Mouse (Mus musculus) gastrocnemius, postnatal 4 days (tissue): Measurements from ENCODE around the gene Hif1an. TPM values are rescaled to one million over a fixed set of nuclear protein-coding genes. Genes with fewer than 3 reads are reported as not detected.
A peak's percentile ranks its signal among the peaks of the same experiment; 100 is the strongest.

ENCODE experiments used
- DNase-seq, 2 experiments: peaks; one replicate each; pipeline ENCODE4 v3.0.0; 2021 to 2022; ENCODE audit warnings: low spot score in 2 of 2, mixed read lengths in 2 of 2
- long read RNA-seq, 2 experiments: library from polyadenylated mRNA; stranded (forward); transcript quantifications; one replicate each; pipeline ENCODE4 v2.0.0; 2021
- total RNA-seq, 2 experiments: library from RNA; stranded (reverse); gene quantifications; 2 replicates each; pipeline ENCODE4 v1.2.3; 2021

Hif1an gene
- total RNA-seq: 100 to 1,000 TPM; 110 to 121 TPM
- long read RNA-seq, experiment 1, full-length matches to known transcripts: 103 of 151 reads
- long read RNA-seq, experiment 1, partial matches to known transcripts: 4 of 151 reads
- long read RNA-seq, experiment 1, other reads (novel, unspliced or antisense): 44 of 151 reads
- long read RNA-seq, experiment 2, full-length matches to known transcripts: 177 of 244 reads
- long read RNA-seq, experiment 2, partial matches to known transcripts: 58 of 244 reads
- long read RNA-seq, experiment 2, other reads (novel, unspliced or antisense): 9 of 244 reads

DNA sequence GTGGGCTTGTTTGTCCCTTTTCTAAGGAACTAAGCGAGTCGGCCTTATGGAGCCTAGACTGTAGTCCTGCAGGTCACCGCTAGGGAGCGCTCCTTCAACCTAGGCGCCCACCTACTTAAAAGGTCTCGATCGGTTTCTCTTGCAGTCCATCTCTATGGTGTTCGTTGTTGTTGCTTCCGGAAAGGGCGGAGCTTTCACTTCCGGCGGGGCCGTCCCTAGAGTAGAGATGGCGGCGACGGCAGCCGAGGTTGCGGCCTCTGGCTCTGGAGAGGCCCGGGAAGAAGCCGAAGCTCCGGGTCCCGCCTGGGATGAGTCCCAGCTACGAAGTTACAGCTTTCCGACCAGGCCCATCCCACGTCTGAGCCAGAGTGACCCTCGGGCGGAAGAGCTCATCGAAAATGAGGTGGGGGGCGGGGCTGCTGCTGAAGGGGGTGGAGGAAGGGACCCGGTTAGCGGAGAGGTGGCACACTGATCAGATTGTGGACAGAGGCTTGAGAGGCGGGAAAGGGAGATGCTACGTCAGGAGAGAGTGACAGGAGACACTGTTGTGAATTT lies at the start of gene Hif1an:
TSS of gene Hif1an (plus strand) at position 199 of the 555 bp plus-strand sequence.
- DNase-seq: peak; percentile 75 to 91

DNA sequence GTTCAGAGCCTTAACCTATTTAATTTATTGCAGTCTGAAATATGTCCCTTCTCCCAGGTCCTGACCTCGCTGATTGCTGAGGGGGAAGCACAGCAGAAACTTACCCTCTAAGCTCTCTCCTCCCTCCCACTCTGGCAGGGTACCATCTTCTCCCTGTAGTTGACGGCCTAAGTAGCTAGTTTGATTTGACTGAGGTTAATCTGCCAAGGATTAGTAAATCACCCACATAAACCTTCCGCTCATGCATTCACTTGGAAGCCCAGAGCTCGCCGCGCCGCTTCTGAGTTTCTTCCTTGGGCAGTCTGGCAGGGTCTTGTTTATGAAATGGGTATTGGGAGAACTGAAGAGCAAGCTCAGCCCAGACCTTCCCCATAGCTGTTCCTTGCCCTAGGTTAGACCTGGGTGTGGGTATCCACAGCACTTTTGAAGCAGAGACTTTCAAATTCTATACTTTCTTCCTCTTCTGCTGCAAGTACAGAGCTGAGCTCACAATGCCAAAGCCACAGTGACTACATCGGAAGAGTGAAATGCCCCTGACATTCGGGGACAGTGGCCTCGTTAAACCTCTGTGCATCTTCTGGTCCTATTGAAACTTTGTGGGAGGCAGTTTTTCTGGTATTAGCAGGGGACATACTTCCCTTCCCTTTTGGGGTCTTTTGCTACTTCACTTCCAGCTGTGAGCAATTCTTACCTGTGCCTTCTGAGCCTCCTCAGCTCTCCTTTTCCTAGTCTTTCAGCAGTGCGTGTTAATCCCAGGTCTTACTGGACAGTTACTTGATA lies 49.4 kb upstream of the Hif1an start:
- DNase-seq: no peak

DNA sequence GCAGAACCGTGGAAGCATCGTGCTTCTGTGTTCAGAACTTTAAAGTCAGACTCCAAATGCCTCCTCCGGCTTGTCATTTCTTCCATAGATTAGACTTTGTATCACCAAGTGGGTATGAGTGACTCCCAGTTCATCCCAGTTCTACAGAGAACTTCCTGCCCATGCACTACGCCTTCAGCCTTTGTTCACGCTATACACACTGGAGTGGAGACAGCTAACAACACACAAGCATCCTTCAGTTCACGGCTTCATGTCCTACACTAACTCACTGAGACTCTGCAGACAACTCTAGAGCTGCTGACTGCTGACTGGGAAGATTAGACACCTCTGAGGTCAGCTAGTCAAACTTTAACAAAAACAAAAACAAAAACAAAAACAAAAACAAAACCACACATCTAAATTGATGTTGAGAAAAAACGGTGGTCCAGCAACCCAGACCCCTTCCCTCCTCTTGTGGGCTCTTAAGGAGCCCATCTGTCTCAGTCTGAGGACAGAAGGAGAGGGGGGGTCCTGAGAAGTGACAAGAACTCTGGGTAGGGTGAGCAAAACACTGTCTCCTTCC lies 48.6 kb upstream of the Hif1an start:
- DNase-seq: no peak

DNA sequence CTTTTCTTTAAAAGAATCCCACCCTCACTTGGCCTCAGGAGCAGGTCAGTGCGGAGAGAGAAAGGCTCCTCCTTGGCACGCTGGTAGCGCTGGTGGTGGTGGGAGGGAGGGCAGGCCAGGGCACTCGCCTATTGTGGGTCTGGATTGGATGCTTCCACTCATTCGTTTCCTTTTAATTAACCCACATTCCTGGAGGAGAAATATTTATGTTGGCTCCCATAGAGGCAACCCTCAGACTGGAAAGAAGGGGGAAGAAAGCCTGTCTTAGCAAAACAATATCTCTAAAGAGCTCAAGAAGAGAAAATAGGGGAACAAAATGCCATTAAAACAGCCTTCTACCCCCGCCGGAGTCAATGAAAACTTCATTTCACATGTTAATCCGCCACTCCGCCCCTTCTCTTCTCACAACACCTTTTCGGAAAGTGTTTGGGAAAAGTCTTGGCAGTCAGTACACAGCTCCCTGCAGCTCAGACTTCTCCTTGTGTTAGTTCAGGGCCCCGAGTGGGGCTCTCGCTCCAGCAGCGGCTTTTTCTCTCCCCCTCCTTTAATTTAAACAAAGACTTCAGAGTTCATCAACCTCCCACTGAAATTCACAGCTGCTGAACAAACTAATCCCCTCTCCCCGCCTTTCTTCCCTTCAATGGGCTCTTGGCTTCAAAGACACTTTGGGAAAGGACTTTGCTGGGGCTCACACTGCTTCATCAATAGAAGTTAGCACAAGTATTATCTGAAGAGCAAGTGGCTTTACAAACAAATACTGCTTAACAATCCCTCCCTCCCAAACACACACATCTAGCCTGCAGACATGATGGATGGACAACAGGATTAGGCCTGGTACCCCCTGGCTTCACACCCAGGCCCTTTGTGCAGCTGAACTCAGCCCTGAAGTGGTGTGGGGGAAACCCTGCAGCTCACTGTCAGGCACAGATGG lies 47.9 kb upstream of the Hif1an start:
- no peak for DNase-seq

DNA sequence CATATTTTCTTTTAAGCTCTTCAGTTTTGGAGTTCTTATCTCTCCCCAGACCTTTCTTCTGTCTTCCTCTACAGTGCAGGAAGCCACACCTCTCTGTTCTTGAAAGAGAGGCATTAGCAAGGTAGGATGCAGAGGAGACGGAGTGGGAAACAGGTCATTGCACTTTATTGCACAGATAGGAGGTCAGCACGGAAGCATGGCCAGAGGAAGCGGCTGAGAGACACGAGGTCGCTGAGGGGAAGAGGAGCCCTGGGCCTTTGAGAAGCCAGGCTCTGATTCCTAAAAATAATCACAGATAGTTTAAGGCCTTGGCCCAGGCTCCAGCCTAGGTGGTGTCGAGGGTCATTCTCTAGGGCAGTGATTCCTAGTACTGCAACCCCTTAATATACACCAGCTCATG lies 46.9 kb upstream of the Hif1an start:
- no peak for DNase-seq

DNA sequence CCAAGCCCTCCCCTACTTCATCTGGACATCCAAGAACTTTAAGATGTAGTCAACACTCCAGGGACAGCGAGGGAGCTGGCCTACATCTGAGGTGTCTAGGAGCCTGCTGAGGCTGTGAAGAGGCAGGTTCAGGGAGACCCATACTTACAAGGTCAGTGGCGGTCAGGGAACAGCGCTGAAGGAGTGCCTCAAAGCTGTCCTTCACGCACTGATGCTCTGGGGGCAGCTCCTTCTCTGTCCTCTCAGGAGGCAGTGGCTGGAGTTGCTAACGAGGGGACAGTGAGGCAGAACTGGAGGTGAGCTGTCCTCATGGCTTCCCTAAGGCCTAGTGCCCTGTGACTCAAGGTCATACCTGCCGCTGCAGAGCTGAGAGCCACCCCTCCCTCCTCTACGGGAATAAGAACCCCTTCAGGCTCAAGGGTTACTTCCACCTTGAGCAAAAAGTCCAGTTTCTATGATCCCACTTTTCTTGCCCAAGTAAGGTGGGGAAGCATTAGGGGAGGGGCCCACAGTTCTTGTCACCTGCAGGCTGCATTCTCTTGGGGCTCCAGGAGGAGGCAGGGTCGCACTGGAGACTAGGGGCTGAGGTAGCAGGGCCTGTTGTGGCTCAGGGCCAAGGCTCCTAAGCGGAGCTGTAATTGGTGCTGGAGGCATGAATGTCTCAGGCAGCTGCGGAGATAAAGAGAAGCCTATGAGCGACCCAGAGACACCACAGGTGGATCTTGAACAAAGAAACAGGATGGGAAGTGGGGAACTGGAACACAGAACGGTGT lies 44.5 kb upstream of the Hif1an start:
- DNase-seq: no peak

DNA sequence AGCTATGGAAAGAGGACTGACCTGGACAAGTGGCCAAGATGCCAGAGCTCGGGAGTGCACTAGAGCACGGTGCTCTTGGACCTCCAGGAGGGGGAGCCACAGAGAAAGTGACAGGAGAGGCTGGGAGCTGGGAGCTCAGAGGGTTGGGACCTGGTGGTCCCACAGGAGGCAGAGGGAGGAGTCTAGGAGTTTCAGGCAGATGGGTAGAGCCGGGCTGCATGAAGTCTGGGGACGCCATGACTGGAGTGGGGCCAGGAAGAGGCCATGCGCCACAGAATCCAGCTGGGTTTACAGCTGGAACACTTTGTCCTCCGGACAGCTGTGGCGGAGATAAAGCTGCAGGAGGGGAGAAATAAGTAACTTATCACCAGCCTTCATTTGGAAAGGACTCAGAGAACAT lies 43.5 kb upstream of the Hif1an start:
- DNase-seq: peak in 1 of 2 experiments; percentile 35

DNA sequence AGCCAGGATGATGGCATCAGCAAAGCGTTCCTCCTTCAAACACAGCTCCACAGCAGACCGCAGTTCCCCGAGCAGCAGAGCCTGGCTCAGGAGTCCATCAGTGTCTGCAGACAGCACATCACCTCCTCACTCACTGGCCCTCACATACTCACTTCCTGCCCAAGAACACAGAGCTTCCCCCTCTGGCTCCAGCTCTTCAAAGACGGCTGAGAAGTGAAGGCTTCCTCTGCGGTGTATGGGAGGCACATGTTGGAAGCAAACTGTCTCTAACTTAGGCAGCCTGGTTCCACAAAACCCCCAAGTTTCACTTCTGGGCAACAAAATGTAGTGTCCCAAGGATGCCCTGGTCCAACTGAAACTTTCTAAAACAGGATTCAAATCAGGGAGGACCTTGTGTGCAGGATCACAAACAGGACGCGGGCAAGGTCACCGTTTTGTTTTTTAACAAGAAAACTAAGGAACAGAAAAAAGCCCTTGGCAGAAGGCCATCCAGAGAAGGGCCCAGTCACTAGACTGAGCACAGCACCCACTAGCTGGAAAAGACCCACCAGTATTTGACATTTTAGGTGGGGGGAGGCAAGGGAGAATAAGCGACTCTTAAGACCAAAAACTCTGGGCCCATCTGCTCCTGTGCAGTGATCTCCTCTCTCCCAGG lies 37.0 kb upstream of the Hif1an start:
- DNase-seq: no peak

DNA sequence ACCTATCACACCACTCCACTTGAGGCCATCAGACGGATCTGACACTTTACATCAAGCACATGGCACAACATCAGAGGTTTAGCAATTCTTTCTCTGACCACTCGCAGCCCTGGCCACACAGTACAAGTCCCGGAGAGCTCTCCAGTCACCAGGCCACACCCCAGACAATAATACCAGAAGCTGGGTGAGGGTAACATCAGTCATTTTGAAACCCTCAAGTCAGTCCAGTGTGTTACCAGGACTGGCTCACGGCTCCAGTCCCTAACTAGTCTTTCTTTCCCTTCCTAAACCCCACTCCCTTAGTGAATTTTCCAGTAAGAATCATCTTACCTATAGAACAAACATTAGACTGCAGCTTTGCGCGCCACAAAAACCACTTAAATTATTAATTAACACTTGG lies 32.6 kb upstream of the Hif1an start:
- no peak for DNase-seq

DNA sequence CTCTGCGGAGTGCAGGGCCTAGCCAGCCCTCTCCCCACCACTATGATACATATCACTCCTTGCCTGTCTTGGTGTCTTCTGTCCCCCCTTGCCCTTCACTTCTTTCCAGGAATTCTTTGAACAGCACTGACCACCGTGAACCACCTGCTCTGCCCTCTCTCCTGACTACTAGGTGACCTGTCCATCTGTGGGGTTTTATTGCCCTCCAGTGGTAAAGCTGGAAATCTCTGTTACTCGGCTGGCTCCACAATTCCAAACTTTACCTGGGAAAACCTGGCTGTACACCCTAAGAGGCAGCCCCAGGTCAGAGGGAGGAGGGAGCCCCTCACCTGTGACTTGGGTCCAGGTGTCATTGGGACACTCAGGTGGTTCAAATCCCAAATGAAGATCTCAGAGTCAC lies 27.3 kb upstream of the Hif1an start:
- no peak for DNase-seq

DNA sequence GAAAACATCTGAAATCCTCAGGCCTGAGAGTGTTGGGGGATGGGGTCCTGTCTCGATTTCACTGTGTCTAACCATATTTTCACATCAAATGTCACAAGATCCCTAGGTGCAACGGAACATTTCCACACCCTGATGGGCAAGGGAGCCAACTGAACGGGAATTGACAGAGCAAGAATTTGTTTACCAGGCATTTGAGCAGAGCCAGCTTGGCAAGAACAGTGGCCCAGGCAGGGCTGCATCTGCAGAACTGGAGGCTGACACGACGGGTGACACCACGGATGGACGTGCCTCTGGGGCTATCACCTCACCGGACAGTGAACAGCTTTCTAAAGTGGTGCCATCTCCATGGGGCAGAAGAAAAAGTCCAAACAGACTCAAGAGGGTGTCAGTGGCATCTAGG lies 25.2 kb upstream of the Hif1an start:
- no peak for DNase-seq

DNA sequence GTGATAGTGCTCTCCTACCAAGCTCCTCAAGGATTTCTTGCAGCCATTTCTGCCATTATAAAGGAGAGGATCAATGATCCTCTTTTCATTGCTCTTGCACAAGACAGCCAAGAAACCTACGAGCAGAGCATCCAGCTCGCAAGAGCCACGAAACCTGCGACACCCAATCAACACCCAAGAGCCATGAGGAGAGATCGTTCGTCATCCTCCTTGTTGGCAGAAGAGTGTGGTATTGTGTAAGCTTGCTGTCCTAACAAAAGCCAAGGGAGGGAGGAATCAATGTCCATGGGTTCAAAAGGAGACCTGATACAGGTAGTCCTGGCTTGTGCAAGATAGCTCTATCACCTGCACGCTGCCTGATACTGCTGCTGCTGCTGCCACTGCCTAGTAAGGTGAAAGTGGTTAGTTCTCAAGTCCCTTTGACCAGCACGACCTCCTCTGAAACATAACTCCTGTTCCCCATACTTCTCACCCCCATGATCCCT lies 19.9 kb upstream of the Hif1an start:
- no peak for DNase-seq

DNA sequence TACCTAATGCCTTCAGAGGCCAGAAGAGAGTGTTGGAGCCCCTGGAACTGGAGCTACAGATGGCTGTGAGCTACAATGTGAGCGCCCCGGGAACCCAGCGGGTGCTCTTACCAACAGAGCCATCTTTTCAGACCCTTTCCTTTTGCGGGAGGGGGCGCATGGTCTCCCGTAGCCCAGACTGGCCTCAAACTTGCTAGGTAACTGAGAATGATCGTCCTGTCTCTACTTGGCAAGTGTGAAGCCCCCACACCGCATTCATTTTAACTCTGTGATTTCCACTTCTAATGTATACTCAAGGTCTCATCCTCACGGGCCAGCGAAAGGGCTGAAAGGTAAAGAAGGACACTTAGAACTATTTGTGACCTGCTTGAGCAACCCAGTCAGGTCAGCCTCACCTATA lies 18.3 kb upstream of the Hif1an start:
- DNase-seq: no peak

DNA sequence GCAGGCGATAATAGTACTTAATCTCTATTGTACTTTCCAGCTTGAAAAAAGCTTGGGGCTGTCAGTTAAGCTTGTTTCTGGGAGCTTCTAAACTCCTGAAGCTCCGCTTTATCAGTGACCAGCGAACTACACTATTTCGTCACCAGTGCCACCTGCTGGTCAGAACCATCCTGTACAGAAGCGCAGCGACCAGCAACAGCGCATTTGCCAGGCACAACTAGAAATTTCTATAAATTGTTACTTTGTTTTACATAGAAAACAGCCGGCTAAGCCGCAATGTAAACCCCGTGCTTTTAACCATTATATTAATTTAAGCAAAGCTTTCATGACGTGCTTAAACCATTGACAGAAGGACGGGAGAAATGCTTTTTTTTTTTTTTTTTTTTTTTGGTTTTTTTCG lies 17.9 kb upstream of the Hif1an start:
- DNase-seq: peak; percentile 34 to 66

DNA sequence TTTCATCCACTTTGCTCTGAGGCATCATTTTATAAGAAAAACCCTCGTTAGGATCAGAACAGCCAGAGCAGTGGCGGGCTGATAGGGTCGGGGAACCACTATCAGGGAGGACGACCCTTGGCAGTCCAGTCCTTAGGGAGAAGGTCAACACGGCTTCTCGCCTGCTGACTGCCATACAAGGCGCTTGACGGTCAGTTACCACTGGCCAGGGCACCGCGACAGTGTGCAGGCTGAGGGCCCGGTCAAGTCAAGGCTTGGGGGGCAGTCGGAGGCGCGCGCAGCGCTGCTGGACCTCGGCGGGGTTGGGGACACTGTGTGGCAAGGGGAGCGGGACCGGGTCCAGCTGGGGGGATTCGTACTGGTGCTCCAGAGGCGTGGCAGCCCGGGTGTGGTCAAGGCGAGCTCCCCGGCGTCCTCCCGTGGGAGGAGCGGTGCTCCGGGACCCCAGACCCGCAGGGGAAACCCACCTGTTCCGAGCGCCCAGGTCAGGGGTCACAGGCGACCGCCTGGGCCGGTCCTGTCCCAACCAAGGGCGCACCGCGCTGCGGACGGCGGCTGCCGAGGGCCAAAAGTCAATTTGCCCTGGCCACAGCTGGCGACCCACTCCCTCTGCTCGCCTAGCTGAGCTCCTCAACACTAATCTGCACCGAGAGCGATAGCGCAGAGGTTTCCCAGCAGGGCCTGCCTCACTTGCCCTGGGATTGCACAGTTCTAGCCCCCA lies 17.2 kb upstream of the Hif1an start, which contains the start of gene Sec31b:
TSS of gene Sec31b (minus strand) at position 544 of the 721 bp plus-strand sequence.
- peak in 1 of 2 experiments; percentile 55 for DNase-seq

DNA sequence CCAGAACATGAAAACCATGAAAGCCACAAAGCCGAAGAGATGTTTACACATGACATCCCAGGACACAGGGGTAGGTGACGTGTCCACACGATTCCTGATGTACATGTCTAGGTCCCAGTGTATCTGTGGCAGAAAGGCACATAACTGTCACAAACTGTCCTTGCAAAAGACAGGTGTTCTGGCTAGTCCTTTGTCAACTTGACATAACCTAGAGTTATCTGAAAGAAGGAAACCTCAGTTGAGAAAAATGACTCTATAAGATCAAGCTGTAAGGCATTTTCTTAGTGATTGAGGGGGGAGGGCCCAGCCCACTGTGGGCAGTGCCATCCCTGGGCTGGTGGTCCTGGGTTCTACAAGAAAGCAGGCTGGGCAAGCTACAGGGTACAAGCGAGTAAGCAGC lies 9.9 kb upstream of the Hif1an start, which contains the start of gene Gm20538:
TSS of gene Gm20538 (minus strand) at position 101 of the 400 bp plus-strand sequence.
- DNase-seq: no peak

DNA sequence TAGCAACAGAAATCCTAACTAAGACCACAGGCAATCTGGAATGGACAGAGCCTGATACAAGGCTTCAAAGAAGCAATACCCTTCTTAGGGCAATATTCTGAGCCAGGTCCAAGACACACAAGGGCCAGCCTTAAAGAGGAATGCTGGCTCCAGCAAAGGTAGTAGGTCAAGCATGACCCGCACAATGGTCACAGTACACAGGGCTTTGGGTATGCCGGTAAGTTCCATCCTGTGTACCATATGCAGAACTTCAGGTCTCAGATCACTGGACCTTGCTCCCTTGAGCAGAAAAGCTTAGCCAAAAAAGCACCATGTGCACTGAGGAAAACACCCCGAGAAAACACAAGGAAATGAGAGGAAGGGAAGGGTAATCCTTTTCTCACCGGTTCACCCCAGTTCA lies 9.4 kb upstream of the Hif1an start:
- DNase-seq: no peak

DNA sequence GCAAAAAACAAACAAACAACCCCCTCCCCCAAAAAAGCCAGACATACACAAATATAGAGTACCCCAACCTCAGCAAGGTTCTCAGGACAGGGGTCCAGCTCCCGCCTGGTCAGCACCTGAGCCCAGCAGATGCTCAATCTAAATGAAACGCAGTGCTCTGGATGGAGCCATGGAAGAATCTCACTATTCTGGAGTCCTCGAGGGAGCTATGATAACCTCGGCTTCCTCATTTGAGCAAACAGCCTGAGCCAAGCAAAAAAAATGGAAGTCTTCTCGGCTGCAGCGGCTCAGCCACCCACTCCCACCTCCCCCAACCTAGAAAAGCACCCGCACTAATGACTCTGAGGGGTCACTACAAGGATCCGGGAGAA lies 8.2 kb upstream of the Hif1an start:
- no peak for DNase-seq
